Mouse (Mus musculus) c-Kit-positive CD71-negative TER-119-negative erythroid progenitor cells, embryonic 14.5 days (primary cell): Measurements from ENCODE around the gene Scml4.

Experiments used
- DNase-seq: peaks from one replicate; pipeline ENCODE4 v3.0.0-alpha.2; 2013; ENCODE audit warnings: low read depth

Scml4 gene

GRCm38 (mm10) chr10:42903054-42903453 is 42.9 kb downstream of the Scml4 start:
- DNase-seq: no peak

GRCm38 (mm10) chr10:42908562-42908961 is 48.4 kb downstream of the Scml4 start:
- no peak for DNase-seq

GRCm38 (mm10) chr10:42910567-42910966 is 50.4 kb downstream of the Scml4 start:
- DNase-seq: no peak

- no peak for DNase-seq
These were observed 51.9 kb downstream of the Scml4 start for GRCm38 (mm10) chr10:42912056-42912455.

- DNase-seq: no peak
These were observed 53.0 kb downstream of the Scml4 start for GRCm38 (mm10) chr10:42913196-42913595.

GRCm38 (mm10) chr10:42914146-42914545 is 54.0 kb downstream of the Scml4 start:
- no peak for DNase-seq

- DNase-seq: no peak
These were observed 57.2 kb downstream of the Scml4 start for GRCm38 (mm10) chr10:42917355-42917754.

- DNase-seq: no peak
These were observed 59.6 kb downstream of the Scml4 start for GRCm38 (mm10) chr10:42919786-42920185.

- DNase-seq: no peak
These were observed 65.1 kb downstream of the Scml4 start for GRCm38 (mm10) chr10:42925103-42925866.

GRCm38 (mm10) chr10:42930121-42930650 is 70.0 kb downstream of the Scml4 start:
- DNase-seq: no peak

GRCm38 (mm10) chr10:42932862-42933480 is 72.8 kb downstream of the Scml4 start:
- no peak for DNase-seq

- no peak for DNase-seq
These were observed 74.5 kb downstream of the Scml4 start for GRCm38 (mm10) chr10:42934672-42935071.

- DNase-seq: no peak
These were observed 76.0 kb downstream of the Scml4 start for GRCm38 (mm10) chr10:42936205-42936604.

GRCm38 (mm10) chr10:42938361-42938760 is 78.2 kb downstream of the Scml4 start:
- no peak for DNase-seq

GRCm38 (mm10) chr10:42939691-42940090 is 79.5 kb downstream of the Scml4 start:
- DNase-seq: no peak

- no peak for DNase-seq
These were observed 80.3 kb downstream of the Scml4 start for GRCm38 (mm10) chr10:42940193-42941050.

- no peak for DNase-seq
These were observed 81.1 kb downstream of the Scml4 start for GRCm38 (mm10) chr10:42941278-42941677.

GRCm38 (mm10) chr10:42941697-42942221 is 81.6 kb downstream of the Scml4 start:
- DNase-seq: no peak

- no peak for DNase-seq
These were observed 82.1 kb downstream of the Scml4 start for GRCm38 (mm10) chr10:42942300-42942699.

GRCm38 (mm10) chr10:42945316-42945715 is 85.1 kb downstream of the Scml4 start:
- no peak for DNase-seq

GRCm38 (mm10) chr10:42947336-42947735 is 87.2 kb downstream of the Scml4 start:
- no peak for DNase-seq

GRCm38 (mm10) chr10:42950252-42950751 is 90.1 kb downstream of the Scml4 start:
- no peak for DNase-seq
